ENCODE assay signal across 8 mouse cellular contexts in genomic region chr2:29934906-29935599, GRCm38 (mm10). TPM values are rescaled to one million over a fixed set of nuclear protein-coding genes. Genes with fewer than 3 reads are reported as not detected.
DNase-seq lines count a peak whose midpoint lies in the region; ATAC-seq and TF ChIP-seq lines count a peak whose summit lies in the region.

TSS of gene Gle1 (plus strand) at chr2:29935426.

- peak within 1 kb of the TSS; percentile 73 for H3K4me3 ChIP-seq in heart, embryonic 12.5 days
- peak within 1 kb of the TSS; percentile 74 for H3K4me3 ChIP-seq in kidney, postnatal 0 days (replicated peaks; ENCODE audit: low read depth, low read length)
- H3K4me3 ChIP-seq in liver, embryonic 11.5 days (ENCODE audit: low read depth, low read length), result peak within 1 kb of the TSS; percentile 92
- peak within 1 kb of the TSS; percentile 96 for H3K4me3 ChIP-seq in stomach, embryonic 14.5 days (ENCODE audit: low read depth, low read length)

- H3K4me1 ChIP-seq in heart, embryonic 12.5 days (replicated peaks), result peaks cover 6% of the 10 kb centered on the region
- no peaks in the 10 kb centered on the region; the same call in 1 of the 2 replicates for H3K4me1 ChIP-seq in kidney, postnatal 0 days (replicated peaks; ENCODE audit: insufficient read depth, low read length)
- H3K4me1 ChIP-seq in liver, embryonic 11.5 days (replicated peaks; ENCODE audit: control insufficient read depth, insufficient read depth, low read length), result peaks cover 4% of the 10 kb centered on the region
- H3K4me1 ChIP-seq in stomach, embryonic 14.5 days (ENCODE audit: control insufficient read depth, insufficient read depth, low read length), result peaks cover 6% of the 10 kb centered on the region; the same call in 1 of the 2 replicates

- H3K27me3 ChIP-seq in heart, embryonic 12.5 days (replicated peaks), result no peaks in the 10 kb centered on the region
- H3K27me3 ChIP-seq in kidney, postnatal 0 days (ENCODE audit: insufficient read depth, low read length), result no peaks in the 10 kb centered on the region
- H3K27me3 ChIP-seq in liver, embryonic 11.5 days (replicated peaks; ENCODE audit: control insufficient read depth, insufficient read depth, low read length), result no peaks in the 10 kb centered on the region
- H3K27me3 ChIP-seq in stomach, embryonic 14.5 days (ENCODE audit: control insufficient read depth, insufficient read depth, low read length), result no peaks in the 10 kb centered on the region

- peak within 1 kb of the TSS; percentile 68 for H3K9ac ChIP-seq in heart, embryonic 12.5 days
- H3K9ac ChIP-seq in kidney, postnatal 0 days (ENCODE audit: low read depth, low read length), result peak within 1 kb of the TSS; percentile 56
- H3K9ac ChIP-seq in liver, embryonic 11.5 days (ENCODE audit: low read depth, low read length), result peak within 1 kb of the TSS; percentile 79
- peak within 1 kb of the TSS; percentile 55 for H3K9ac ChIP-seq in stomach, embryonic 14.5 days (replicated peaks; ENCODE audit: low read depth, low read length)

- 2% methylated on average over 44 of the region's 44 CpGs for WGBS in heart, embryonic 12.5 days
- WGBS in kidney, postnatal 0 days, result 3% methylated on average over 44 of the region's 44 CpGs
- 2% methylated on average over 44 of the region's 44 CpGs for WGBS in liver, embryonic 11.5 days
- 3% methylated on average over 44 of the region's 44 CpGs for WGBS in stomach, embryonic 14.5 days

- TF ChIP-seq CTCF in kidney, postnatal 0 days (IDR thresholded peaks at IDR 0.05; ENCODE audit: low read depth), result peak; percentile 77

- H3K4me2 ChIP-seq in heart, embryonic 12.5 days, result peak within 1 kb of the TSS; percentile 79
- peak within 1 kb of the TSS; percentile 66 for H3K4me2 ChIP-seq in kidney, postnatal 0 days (ENCODE audit: low read length)
- peak within 1 kb of the TSS; percentile 58 for H3K4me2 ChIP-seq in liver, embryonic 11.5 days
- H3K4me2 ChIP-seq in stomach, embryonic 14.5 days (replicated peaks; ENCODE audit: low read depth, low read length), result peak within 1 kb of the TSS; percentile 72

- peak within 1 kb of the TSS; percentile 69 for H3K27ac ChIP-seq in heart, embryonic 12.5 days (ENCODE audit: poor library complexity, severe bottlenecking)
- peak within 1 kb of the TSS; percentile 38; the same call in 1 of the 2 replicates for H3K27ac ChIP-seq in kidney, postnatal 0 days
- H3K27ac ChIP-seq in liver, embryonic 11.5 days (ENCODE audit: low read depth, low read length), result peak within 1 kb of the TSS; percentile 81
- H3K27ac ChIP-seq in stomach, embryonic 14.5 days (ENCODE audit: low read length), result peak within 1 kb of the TSS; percentile 58; the same call in 1 of the 2 replicates

- no peaks in the 10 kb centered on the region for H3K9me3 ChIP-seq in heart, embryonic 12.5 days (replicated peaks)
- no peaks in the 10 kb centered on the region for H3K9me3 ChIP-seq in kidney, postnatal 0 days (replicated peaks; ENCODE audit: low read length)
- no peaks in the 10 kb centered on the region for H3K9me3 ChIP-seq in liver, embryonic 11.5 days (ENCODE audit: control insufficient read depth, low read length)
- H3K9me3 ChIP-seq in stomach, embryonic 14.5 days (ENCODE audit: control insufficient read depth, low read depth, low read length), result no peaks in the 10 kb centered on the region

- ATAC-seq in erythroid progenitor cell, adult 5-6 weeks (replicated peaks; ENCODE audit: low FRiP score, poor library complexity, severe bottlenecking), result peak; percentile 99
- peak; percentile 93 for ATAC-seq in heart, embryonic 12.5 days (ENCODE audit: insufficient number of reproducible peaks, low FRiP score)
- peak; percentile 94 for ATAC-seq in kidney, postnatal 0 days (replicated peaks; ENCODE audit: low FRiP score, low read depth)
- peak; percentile 93 for ATAC-seq in liver, embryonic 11.5 days (replicated peaks; ENCODE audit: low FRiP score)
- ATAC-seq in stomach, embryonic 14.5 days (ENCODE audit: insufficient number of reproducible peaks, insufficient read depth, low FRiP score, low read depth), result peak; percentile 94

- DNase-seq in CD4-positive helper T cell, adult 2 months (ENCODE audit: low read depth, low spot score), result peak; percentile 96
- peak; percentile 82 for DNase-seq in brain, embryonic 18.5 days (ENCODE audit: low read depth, low spot score)
- peak; percentile 97 for DNase-seq in kidney, postnatal 0 days (ENCODE audit: low spot score)
- DNase-seq in liver, embryonic 11.5 days (ENCODE audit: low spot score), result peak; percentile 98
- peak; percentile 96 for DNase-seq in naive thymus-derived CD4-positive, alpha-beta T cell, adult 2 months (ENCODE audit: low read depth)

- peaks cover 43% of the 10 kb centered on the region for H3K36me3 ChIP-seq in heart, embryonic 12.5 days
- peaks cover 22% of the 10 kb centered on the region; the same call in 1 of the 2 replicates for H3K36me3 ChIP-seq in kidney, postnatal 0 days (ENCODE audit: insufficient read depth, low read length)
- no peaks in the 10 kb centered on the region for H3K36me3 ChIP-seq in liver, embryonic 11.5 days (ENCODE audit: control insufficient read depth, insufficient read depth, low read length)
- peaks cover 19% of the 10 kb centered on the region for H3K36me3 ChIP-seq in stomach, embryonic 14.5 days (ENCODE audit: control insufficient read depth, insufficient read depth, low read length)

RNA-seq across cellular contexts. Expression of gene Gle1, which starts in this region (rescaled TPM):
- total RNA-seq in erythroid progenitor cell, adult 5-6 weeks (2015; ENCODE audit: low replicate concordance), result 15.5 and 39.8 TPM in 2 replicates
- 41.2 and 47.4 TPM in 2 replicates for total RNA-seq in erythroid progenitor cell, adult 5-6 weeks (2017; ENCODE audit: low replicate concordance)
- 42.8 and 43.3 TPM in 2 replicates for polyA plus RNA-seq in heart, embryonic 12.5 days (2016; fragmentation: Nextera tagmentation; extraction: Ambion mirVana)
- 31.2 and 37.5 TPM in 2 replicates for polyA plus RNA-seq in kidney, postnatal 0 days (2015; fragmentation: Nextera tagmentation; extraction: Ambion mirVana)
- 58.0 and 62.8 TPM in 2 replicates for polyA plus RNA-seq in liver, embryonic 11.5 days (2014; fragmentation: Nextera tagmentation; extraction: Ambion mirVana)
- polyA plus RNA-seq in stomach, embryonic 14.5 days (2014; fragmentation: Nextera tagmentation; extraction: Ambion mirVana), result 57.7 and 59.4 TPM in 2 replicates

Comparison
In these comparisons a context has a peak if more than half of its experiments do, and no peak if none do; other contexts are left out.
1. Peak in every context shown above with its lines: DNase-seq, ATAC-seq, H3K4me3 ChIP-seq and H3K27ac ChIP-seq.